Mouse (Mus musculus) monocyte, adult 59 days (primary cell): Measurements from ENCODE around the gene Irx6. TPM values are rescaled to one million over a fixed set of nuclear protein-coding genes. Genes with fewer than 3 reads are reported as not detected.

ENCODE experiments used
- total RNA-seq, 2 experiments: library from RNA; stranded (reverse); gene quantifications; one replicate each; pipeline ENCODE4 v1.2.4; 2023

Gene Irx6
- not detected for total RNA-seq

DNA sequence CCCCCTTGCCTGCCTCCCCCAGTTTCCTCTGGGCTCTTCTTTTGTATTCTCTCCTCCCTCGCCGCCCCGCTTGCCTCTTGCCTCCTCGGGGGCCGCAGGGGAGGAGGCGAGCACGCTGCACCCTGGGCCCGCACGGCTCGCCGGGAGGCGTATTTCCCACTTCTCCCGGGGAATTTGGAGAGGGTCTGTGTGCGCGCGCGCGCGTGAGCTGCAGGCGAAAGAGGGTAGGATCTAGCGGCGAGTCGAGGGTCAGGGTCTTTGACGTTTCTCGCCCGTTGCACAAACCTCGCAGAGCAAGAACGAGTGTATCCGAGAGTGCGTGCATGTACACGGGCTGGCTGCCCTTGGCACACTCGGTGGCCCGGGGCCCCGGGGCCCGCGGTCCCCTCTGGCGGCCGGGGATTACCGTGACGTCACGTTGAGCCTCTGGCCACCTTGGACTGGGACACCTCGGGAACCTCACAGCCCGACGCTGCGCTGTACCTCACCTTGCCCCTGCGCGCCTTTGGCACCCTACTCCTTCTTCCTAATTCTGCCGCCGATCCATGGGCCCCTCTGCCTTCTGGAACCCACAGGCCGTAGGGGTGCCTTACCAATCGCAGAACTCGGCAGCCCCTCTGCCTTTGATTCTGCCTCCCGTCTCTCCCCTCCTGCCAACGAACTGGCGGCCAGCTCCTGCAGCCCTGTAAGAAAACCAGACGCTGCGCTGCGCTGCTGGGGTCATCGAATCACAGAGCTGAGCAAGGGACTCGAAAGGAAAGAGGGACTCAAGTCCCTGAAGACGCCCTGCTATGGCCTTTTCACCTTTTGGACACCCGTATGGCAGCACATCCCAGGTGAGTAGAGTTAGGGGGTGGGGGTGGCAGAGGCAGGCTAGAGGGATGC is at the start of gene Irx6:
Irx6 (plus strand) TSS at position 45 of the 885 bp plus-strand sequence.

Other genes with a start within 250 kb of the Irx6 start
- gene Mmp2, start 153.0 kb downstream of the Irx6 start, total RNA-seq, result 1 to 10 TPM; 1.8 to 3.0 TPM
- gene Lpcat2, start 181.1 kb downstream of the Irx6 start, total RNA-seq, result 10 to 100 TPM; 75.4 to 88.0 TPM
- 1 to 10 TPM; 7.0 to 9.0 TPM for gene Capns2, start 227.1 kb downstream of the Irx6 start, total RNA-seq